Mouse (Mus musculus) kidney, postnatal 4 days (tissue): Measurements from ENCODE around the gene Pkp4.

Experiments used
- DNase-seq, 2 experiments: peaks; one replicate each; pipeline ENCODE4 v3.0.0; 2021; ENCODE audit warnings: mixed read lengths in 2 of 2

Gene Pkp4

DNA sequence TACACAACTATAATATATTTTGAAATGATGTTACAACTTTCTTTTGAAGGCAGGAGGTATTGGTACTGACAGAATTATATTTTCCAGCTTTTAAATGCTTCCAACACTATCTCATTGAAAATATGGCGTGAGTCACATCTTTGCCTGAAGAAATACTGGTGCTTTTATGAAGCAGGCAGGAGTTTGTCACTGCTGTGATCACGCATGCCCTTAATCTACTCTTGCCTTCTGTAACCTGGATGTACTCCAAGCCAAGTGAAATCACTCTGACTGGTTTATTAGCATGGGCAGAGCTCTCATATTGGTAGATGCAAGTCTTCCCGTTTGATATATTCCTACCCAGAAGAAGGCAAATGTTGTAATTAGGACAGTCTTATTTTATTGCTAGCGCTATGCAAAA, 65.7 kb downstream of the Pkp4 start:
- DNase-seq: no peak

DNA sequence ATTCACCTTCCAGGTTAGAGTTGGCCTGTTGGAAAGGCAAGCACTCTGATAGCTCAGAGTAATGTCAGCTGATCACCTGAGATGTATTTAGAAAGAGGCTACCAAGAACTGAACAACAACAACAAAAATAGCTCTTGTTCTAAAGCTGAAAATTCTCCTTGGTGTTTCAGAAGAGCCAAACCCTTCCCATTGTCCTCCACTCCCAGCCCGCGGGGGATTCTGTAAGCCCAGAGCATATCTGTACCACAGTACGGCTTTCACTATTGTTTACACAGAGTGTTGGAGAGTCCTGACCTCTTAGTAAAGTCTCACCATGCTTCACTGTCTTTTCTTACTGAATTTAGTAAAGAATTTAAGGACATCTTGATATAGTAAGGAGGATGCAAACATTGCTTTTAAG, 66.4 kb downstream of the Pkp4 start:
- DNase-seq: no peak

DNA sequence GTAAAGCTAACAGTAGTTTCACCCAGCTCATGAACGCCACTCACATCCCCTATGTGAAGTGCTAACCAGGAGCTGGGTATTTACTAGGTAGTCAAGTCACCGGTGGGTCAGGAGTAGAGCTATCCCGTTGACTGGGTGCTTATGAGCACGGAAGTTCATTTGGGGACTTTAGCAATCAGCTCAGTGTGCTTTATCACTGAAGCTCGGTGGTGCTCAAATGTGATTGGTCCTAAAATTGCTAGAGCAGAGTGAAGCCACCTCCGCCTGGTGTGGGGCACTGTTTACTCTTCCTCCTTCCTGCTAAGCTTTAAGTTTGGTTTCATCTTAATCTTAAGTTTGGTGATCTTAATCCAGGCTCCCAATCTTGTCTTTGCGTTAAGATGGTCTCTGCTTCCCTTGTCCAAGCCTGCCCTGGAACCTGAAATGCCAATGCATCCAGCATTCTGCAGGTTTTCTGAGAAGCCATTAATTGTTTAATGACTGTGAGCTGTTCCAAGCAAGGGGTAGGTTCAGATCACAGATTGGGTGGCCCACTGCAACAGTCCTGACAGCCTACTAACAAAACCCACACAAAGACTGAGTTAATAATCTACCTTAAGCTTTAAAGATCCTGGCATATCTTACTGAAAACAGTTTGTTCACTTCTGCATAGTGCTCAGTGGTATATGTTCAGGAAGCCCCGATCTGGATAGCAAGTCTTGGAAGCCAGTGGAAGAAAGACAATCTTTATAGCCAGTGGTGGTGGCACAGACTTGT, 67.0 kb downstream of the Pkp4 start:
- no peak for DNase-seq

DNA sequence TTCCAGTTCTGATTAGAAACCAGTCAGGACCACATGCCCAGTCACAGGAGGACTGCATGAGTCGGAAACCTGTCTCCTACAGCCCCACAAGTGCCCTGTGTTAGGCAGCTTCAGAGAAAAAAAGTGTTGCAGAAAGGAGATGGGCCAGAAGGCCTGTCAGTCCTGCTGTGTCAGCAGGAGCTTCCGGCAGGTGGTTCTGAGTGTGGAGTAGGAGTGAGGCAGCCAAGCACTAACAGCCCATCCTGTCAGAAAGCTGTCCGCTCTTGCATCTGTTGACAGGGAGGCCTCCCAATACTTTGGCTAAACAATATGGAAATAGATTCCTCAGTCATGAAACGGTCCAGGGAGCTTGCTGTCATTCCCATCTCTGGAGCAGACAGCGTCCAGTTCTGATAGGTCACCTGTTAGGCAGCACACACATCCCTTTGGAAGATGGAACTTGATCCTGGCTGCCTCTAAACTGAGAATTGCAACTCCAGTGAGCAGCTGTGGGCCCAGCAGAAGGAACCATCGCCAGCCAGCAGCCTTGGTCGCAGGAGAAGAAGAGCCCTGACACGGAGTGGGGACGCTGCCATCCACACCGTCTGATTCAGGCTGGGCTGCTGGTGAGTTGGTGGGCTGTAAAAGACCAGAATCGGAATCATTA, 68.7 kb downstream of the Pkp4 start:
- DNase-seq: peak in 1 of 2 experiments; percentile 21

DNA sequence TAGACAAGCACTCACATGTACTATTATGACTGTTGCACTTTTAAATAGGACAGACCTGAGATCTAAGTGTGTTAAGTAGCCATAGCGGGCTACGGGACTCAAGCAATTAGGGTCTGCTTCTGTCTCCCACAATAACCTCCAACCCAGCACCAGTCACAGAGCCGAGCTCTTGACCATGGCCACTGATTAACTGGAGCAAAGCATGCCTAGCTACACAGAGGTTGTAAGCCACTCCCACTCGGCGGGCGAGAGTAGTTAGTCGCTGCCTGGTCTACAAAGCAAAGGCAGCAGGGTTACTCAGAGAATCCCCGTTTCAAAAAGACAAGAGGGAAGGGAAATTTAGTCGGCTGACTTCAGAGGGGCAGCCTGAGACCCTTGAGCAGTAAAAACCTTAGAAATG, 70.0 kb downstream of the Pkp4 start:
- DNase-seq: peak; percentile 40 to 66

DNA sequence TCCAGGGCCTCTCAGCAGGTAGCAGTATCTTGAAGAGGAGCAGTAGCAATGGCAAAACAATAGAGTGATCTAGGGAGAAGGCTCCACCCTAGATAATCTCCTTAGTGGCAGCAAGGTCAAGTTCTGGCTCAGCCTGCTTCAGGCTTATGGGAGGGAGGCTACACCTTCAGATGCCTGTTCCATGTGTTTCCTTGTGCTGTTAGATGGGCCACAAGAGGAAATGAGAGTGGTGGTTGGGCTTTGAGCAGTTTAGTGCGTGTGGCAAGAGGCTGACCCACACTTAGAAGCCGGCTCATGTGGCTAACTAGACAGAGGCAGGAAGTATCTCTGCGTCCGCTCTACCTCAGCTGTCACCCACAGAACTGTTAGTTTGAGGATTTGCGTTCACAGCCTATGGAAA, 70.9 kb downstream of the Pkp4 start:
- DNase-seq: no peak

DNA sequence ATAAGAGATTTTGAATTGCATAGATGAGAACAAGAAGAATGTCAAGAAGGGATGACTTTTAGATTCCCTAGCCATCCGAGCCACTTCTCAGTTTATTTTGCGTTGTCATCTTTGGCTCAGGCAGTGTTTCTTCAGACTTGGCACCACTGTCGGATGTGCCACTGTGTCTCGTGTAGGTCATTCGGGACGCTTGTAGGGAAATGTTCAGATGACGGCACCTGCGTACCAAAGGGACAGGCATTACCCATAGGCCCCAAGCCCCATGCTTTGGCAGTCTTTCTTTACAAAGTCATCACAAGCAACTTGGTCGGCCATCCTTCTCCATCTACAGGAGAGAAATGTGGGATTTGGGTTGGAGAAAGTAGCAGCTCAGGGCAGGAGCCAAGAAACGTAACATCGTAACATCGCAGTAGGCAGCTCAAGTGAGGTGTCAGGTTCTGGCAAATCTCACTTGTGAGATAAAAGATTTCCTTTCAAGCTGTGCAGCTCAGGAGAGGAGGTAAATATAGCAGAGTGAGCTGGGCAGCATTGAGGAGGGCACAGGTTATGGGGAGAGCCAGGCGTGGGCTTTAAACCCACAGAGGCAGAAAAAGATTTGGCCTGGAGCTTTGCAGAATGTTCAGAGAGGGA, 72.8 kb downstream of the Pkp4 start:
- no peak for DNase-seq

DNA sequence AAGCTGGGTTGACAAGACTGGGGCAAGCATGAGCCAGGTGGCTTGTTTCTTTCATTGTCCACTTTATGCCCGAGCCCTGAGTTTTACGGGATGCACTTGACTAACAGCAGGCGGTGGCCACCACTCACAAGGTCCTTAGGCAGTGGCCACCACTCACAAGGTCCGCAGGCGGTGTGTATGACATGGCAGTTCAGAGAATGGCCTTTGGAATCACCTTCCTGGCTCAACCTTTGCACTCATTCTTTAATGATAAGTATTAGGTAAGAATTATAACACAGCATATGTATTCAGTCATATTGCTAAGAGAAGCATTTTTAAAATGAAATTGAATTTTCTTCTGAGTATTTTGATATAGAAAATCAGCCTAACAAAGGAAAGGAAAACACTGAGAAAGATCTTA, 73.3 kb downstream of the Pkp4 start:
- DNase-seq: no peak

DNA sequence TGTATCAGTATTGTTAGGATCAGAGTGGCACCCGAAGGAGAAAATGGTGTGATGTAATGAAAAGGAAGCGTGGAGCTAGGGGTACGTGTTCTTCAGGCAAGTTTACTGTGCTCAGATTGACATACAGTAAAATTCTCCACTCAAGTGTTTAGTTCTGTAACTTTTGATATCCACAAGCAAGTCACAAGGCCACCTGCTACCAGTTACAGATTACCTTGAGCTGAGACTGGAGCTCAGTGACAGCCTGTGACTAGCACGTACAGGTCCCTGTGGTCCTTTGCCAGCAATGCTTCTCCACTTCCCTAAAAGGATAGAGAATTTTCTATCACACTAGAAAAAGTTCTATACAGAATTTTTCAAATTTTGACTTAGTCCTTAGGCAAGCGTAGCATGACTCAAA, 73.9 kb downstream of the Pkp4 start:
- no peak for DNase-seq

DNA sequence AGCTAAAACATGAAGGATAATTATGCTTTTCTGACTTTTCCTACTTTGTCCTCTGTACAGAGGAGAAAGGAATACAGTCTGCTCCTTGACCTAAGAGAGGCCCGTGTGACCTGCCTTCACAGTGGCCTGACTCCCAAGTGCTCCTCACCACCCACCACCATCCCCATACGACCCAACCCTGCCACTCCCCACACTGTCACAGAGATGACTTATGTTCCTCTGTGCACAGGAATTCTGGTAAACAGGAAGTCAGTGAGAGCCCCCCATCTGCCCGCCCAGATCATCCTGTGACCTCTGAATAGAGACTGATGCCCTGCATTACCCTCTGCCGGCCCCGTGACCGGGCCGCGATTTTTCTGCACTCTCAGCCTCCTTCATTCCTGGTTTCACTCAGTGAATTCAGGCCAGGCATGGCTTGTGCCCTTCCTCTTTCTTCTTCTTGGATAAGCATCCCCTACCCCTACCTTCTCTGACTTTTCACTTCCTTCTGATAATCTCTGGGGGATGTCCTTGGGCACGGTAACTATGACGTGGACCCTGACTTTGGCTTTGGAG, 79.3 kb downstream of the Pkp4 start:
- DNase-seq: peak; percentile 14 to 43

DNA sequence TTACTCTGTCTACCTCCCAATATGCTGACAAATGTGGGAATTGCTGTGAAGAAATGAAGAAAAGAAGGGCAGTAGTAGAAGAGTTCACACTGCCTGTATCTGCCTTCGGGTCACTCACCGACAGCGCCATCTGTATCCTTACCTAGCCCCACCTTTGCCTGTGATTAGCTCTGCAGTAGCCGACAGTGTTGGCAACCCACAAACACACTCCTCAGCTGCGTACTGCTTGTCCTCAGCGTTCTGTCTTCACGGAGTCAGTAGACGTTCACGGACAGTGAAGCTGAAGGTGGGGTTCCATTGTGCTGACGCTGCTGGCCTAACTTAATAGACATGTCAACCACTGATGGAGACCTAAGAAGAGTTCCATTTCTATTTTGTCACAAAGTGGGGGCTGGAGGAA, 81.5 kb downstream of the Pkp4 start:
- DNase-seq: no peak

DNA sequence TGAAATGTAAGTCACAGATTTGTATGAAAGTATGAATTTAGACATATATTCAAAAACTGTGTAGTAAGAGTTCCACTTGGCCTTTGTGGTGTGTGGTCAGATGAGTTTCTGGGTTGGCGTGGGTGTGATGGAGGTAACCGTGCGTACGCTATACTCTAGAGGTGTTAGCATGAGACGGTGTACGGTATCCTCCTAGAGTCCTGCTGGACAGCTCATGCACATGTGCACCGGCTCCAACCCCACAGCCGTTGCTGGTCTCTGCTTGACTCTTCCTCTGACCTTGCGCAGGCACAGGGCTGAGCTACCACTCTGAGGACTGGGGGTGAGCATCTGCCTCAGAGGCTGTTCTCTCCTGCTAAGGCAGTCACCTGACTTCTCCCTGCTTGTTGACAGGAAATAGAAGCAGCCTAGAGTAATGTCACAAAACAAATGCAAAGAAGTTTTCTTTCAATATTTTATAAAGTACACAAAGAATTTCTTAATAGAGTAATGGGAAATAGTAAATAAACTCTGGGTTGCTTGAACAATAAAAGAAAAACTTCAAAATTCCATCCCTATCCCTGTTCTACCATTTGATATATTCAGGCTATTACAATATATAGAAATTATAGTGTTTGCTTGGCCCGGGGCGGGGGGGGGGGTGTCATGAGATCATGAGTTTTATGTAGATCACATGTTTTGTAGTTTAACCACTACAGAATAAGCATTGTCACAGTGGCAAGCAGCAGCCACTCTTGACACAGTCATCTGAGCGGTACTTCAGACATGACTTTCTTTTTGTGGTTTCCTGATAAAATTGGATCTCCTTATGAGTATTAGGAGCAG, 83.8 kb downstream of the Pkp4 start:
- no peak for DNase-seq

DNA sequence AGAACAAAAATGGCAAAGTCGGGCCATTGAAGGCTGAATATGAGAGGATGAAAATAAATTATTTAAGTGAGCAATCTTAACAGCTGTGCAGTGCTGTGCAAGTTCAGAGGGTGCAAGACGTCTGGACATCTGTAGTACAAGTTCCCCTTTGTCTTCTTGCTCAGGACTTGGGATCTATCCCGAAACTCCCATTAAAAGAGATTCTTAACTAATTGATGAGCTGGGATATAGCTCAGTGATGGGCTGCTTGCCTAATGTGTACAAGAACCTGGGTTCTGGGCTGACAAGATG, 84.4 kb downstream of the Pkp4 start:
- DNase-seq: no peak

DNA sequence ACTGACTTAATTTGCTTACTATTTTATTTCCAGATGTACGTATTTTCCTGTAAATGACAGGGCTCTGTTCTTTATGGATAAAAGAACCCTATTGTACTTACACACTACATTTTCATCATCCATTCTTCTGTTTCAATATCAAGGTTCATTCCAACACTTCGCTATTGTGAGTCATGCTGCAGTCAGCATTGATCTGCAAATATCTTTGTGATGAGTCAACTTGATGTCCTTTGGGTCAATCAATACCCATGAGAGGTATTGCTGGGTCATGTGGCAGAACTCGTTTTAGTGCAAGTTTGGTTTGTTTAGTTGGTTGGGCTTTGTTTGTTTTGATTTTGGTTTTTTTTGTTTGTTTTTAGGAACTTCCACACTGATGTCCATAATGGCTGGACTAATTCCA, 88.2 kb downstream of the Pkp4 start:
- no peak for DNase-seq

DNA sequence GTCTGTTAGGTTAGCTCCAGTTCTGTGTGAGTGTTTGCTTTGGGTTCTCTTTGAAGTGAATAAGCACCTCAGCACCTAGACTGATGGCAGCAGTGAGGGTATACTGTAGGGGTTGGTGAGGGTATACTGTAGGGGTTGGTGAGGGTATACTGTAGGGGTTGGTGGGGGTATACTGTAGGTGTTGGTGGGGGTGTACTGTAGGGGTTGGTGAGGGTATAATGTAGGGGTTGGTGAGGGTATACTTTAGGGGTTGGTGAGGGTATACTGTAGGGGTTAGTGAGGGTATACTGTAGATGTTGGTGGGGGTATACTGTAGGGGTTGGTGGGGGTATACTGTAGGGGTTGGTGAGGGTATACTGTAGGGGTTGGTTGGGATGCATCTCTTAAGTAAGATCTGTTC, 92.2 kb downstream of the Pkp4 start:
- DNase-seq: no peak

DNA sequence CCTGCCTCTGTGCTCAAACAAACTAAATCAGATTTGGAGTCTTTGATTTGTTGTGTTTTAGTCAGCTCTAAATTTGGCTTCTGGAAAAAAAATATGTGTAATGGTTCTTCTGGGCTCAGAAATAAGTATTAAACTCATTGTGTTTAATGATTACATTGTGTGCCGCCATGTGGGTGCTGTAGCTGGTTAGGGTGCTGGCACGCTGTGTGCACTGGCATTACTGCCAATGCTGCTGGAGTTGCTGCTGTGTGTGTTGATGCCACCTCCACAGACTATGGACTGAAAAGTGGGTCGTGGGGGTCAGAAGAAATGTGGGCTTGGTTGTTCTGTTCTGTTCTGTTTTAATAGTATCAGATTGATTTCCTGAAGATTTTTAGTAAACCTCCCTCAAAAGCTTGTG, 92.8 kb downstream of the Pkp4 start:
- no peak for DNase-seq

DNA sequence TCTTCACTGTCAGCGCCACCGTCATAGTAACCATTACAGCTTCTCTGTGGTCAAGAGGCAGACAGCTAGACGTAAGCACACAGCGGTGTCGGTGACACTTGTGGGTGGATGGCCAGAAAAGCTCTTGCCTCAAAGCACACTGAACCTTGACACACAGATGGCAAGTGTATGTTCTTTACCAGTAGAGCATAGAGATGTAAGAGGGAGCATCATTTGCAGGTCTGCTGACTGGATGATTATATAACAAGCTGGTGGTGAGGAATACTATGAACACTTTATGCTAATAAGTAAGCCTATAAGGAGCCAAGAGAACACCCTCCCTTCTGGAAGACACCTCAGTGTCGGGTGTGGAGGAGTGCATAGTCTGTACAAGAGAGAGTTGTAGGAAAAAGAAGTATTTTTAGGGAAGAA, 98.2 kb downstream of the Pkp4 start:
- DNase-seq: no peak

DNA sequence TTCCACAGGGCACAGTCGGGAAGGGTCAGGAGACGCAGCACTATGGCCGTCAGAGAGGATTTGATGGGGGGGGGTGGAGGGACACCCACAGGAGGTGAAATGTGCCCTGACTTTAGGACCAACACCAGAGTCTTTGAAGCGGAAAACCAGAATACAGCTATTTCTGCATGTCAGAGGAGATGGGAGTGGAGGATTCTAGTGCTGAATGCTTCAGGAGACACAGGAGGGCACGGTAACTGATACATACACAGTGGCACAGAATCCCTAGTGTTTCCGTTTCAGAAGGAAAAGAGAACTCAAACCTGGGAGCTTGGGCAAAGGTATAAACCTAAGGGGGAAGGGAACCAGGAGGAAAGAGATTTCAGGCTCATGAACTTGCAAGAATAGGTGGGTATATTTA, 98.7 kb downstream of the Pkp4 start:
- DNase-seq: no peak

DNA sequence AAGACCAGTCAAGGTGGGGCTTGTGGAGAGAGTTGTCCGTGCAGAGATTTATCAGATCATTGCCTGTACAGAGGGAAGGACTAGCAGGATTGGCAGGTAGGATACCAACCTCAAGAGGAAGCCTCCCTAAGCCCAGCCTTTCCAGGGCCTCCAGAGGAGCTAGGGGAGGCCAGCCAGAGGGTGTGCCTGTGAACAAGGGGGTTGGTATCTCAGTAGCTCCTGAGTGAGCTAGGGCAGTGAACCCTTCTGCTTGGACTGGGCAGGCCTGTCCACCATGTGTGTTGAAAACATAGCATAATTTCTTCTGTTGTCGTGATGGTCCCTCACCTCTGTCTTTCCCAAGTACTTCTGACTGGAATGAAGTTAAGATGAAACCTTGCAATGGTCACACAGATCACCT, 100.6 kb downstream of the Pkp4 start:
- no peak for DNase-seq

DNA sequence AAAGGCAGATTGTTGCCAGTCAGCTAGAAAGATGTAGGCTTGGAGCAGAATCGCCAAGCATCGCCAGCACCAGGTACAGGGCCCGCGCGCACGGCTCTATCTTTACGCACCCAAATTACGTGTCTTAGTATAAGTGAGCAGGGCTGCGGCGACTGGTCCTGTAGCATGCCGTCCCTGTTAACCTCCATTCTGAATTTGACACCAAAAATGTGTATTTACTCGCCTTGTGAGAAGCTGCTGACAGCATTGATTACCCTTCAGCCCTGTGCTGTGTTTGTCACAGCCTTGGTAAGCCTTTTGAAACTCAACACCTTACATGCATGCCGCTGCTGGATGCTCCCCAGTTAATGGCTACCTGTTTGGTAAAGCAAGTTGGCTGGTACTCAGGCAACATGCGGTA, 105.8 kb downstream of the Pkp4 start:
- no peak for DNase-seq

DNA sequence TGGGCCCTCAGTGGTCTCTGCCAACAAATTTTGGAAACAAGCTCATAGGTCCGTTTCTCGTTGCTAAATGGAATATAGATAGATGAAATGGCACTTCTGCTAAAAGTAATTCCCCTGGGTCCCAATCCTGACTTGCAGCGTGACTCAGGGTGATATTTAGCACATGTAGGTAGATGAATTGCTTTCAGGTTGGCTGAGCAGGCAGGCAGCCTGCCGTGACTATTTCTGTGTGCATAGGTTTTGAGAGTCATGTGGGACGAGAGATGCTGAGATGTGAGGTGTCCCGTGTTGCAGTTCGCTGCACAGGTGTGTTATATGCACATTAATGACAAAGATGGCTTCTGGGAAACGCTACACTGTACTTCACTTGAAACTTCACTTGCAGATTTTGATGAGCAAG, 111.2 kb downstream of the Pkp4 start:
- DNase-seq: no peak

DNA sequence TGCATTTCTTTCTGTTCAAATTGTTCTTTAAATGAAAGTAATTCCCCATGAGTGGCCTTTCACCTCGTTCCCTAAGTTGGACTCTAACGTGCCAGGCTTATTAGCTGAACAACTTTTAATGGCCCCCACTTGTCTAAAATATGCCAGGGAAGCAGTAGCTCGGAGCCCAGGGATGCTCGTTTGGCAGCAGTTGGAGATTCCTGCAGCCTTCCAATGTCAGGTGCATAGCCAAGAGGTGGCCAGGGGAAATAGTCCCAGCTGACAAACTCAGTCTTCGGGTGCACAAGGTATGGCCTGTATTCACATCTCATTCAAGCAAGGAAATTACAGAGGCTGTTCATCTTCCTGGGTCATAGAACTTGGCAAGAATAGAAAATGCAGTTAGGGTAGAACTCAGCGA, 112.1 kb downstream of the Pkp4 start:
- no peak for DNase-seq

DNA sequence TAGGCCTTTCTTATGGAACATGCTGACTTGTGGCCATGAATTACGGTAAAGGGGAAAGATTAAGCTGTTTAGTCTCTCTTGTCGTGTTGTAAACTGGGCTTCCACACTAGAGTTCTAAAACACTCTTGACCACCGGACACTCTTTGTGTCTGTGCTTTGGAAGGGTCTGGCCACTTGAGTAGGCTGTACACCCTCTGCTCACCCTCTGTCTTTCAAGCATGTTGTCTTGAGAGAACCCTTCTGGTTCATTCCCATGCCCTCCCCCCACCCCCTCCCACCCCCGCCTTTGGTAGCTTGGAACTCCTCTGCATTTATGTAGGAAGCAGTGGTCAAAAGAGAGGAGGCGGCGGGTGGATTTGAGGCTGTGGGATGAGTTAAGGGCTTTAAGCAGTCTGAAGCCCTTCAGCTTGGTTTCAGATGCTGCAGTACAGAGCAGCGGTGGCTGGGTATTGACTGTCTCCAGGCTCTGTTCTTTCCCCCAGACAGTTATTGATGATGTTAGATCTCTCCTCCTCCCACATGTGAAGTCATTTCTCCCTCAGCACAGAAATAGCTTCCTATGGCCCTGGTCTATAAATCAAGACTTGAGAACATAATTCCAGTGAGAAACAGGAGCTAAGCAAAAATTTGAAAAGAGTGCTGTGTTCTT, 120.4 kb downstream of the Pkp4 start:
- peak in 1 of 2 experiments; percentile 23 for DNase-seq
